Mouse (Mus musculus): Measurements from ENCODE around the gene Fastkd5. TPM values are rescaled to one million over a fixed set of nuclear protein-coding genes. Genes with fewer than 3 reads are reported as not detected.
"Not testable (repeated sequence)": the region's sequence is repeated elsewhere in the genome, so short reads cannot be mapped to it uniquely, and the experiment has no call there.

Gene Fastkd5
- polyA plus RNA-seq (2017; shearing (Covaris generic)), result 10 to 100 TPM; 12.0 to 12.5 TPM

GRCm38 (mm10) chr2:130629839-130630203 is at the start of gene Fastkd5, which contains the start of gene Ubox5:
Fastkd5 (minus strand) TSS chr2:130630027.
Ubox5 (minus strand) TSS chr2:130630038.
- ATAC-seq, result peak; percentile 93

GRCm38 (mm10) chr2:130679154-130679553 is 49.3 kb upstream of the Fastkd5 start:
- no peak for ATAC-seq

GRCm38 (mm10) chr2:130677211-130677610 is 47.4 kb upstream of the Fastkd5 start:
- ATAC-seq, result no peak

GRCm38 (mm10) chr2:130667559-130667958 is 37.7 kb upstream of the Fastkd5 start, which contains the start of gene Itpa:
Itpa (plus strand) TSS chr2:130667610.
- ATAC-seq, result peak; percentile 80

GRCm38 (mm10) chr2:130664102-130664701 is 34.4 kb upstream of the Fastkd5 start, which contains the start of gene Ddrgk1:
Ddrgk1 (minus strand) TSS chr2:130664659.
- ATAC-seq, result peak; percentile 81

- no peak for ATAC-seq
These were observed 33.5 kb upstream of the Fastkd5 start for GRCm38 (mm10) chr2:130663342-130663741.

GRCm38 (mm10) chr2:130658530-130658929 is 28.7 kb upstream of the Fastkd5 start:
- ATAC-seq, result no peak

GRCm38 (mm10) chr2:130657541-130657940 is 27.7 kb upstream of the Fastkd5 start:
- no peak for ATAC-seq

GRCm38 (mm10) chr2:130656536-130656935 is 26.7 kb upstream of the Fastkd5 start:
- no peak for ATAC-seq

- ATAC-seq, result no peak
These were observed 26.0 kb upstream of the Fastkd5 start for GRCm38 (mm10) chr2:130655660-130656339.

GRCm38 (mm10) chr2:130653760-130654159 is 23.9 kb upstream of the Fastkd5 start:
- ATAC-seq, result no peak

- no peak for ATAC-seq
These were observed 23.5 kb upstream of the Fastkd5 start for GRCm38 (mm10) chr2:130653303-130653702.

GRCm38 (mm10) chr2:130649028-130649427 is 19.2 kb upstream of the Fastkd5 start:
- not testable (repeated sequence) for ATAC-seq

- no peak for ATAC-seq
These were observed 15.4 kb upstream of the Fastkd5 start for GRCm38 (mm10) chr2:130645198-130645597.

- ATAC-seq, result peak; percentile 91
These were observed 13.0 kb upstream of the Fastkd5 start, which contains the start of gene Lzts3 for GRCm38 (mm10) chr2:130642684-130643369. Lzts3 (minus strand) TSS chr2:130642803.

- ATAC-seq, result peak; percentile 56
These were observed 12.4 kb upstream of the Fastkd5 start for GRCm38 (mm10) chr2:130642197-130642660.

GRCm38 (mm10) chr2:130641351-130642025 is 11.7 kb upstream of the Fastkd5 start:
- no peak for ATAC-seq

- ATAC-seq, result no peak
These were observed 9.4 kb upstream of the Fastkd5 start for GRCm38 (mm10) chr2:130639276-130639675.

GRCm38 (mm10) chr2:130638101-130638611 is 8.3 kb upstream of the Fastkd5 start:
- ATAC-seq, result no peak

GRCm38 (mm10) chr2:130635847-130636246 is 6.0 kb upstream of the Fastkd5 start:
- no peak for ATAC-seq

- peak; percentile 19 for ATAC-seq
These were observed 5.0 kb upstream of the Fastkd5 start for GRCm38 (mm10) chr2:130634739-130635411.
